Mouse (Mus musculus): ENCODE data around the gene Cyth1.

The Cyth1 gene

GRCm38 (mm10) chr11:118248150-118249011 lies at the start of gene Cyth1:
TSS of gene Cyth1 (minus strand) at chr11:118248592.
- peak; percentile 98 for DNase-seq (ENCODE audit: low read depth, low spot score)

DNA sequence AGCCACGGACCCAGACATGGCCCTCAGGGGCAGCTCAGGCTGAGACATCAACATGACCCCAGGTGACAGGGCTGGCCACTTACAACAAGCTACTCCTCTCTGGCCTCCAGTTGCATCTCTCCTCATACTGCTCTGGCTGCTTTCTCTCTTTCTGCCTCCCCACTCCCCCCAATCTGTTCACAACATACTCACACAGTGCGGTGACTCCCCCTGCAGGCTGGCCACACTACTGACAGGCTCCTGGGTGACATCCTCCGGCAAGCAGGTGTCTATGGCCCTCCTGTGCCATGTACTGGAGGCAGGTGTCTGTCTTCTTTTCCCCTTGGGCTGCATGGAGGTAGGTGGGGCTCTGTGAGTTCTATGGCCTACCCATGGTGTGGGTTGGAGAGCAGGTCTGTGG lies 49.6 kb upstream of the Cyth1 start:
- DNase-seq (ENCODE audit: low read depth, low spot score): peak; percentile 34

DNA sequence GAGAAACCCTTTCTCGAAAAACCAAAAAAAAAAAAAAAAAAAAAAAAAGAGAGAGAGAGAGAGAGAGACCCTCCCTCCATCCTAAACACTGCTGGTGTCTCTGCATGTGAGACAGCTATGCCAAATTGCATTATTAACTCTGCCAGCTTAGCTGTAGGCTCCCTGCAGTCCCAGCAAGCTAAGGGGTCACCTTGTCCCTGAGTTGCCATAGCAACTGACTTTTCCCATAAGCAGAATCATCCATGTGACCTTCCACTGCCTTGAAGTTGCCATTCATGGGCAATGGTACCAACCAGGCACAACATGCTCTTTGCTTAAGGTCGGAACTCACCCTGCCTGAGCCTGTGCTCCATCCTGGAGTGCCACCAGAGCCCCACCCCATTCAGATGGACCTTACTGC lies 46.6 kb upstream of the Cyth1 start:
- DNase-seq (ENCODE audit: low read depth, low spot score): no peak

DNA sequence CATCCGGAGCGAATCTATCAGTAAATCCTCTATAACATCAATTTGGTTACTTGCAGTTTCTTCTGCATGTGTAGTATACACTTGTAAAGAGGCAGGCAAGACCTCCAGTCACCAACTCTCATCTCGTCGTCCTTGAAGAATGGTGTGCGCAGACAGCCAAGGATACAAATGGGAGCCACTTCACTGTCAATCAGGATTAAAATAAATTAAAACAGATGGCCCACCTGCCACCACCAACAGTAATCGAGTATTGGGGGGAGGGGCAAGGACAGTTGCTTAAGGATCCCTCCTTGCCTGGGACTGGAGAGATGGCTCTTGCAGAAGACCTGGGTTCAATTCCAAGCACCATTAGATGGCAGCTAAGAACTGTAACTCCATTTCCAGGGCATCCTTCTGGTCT lies 44.3 kb upstream of the Cyth1 start:
- no peak for DNase-seq (ENCODE audit: low read depth, low spot score)

DNA sequence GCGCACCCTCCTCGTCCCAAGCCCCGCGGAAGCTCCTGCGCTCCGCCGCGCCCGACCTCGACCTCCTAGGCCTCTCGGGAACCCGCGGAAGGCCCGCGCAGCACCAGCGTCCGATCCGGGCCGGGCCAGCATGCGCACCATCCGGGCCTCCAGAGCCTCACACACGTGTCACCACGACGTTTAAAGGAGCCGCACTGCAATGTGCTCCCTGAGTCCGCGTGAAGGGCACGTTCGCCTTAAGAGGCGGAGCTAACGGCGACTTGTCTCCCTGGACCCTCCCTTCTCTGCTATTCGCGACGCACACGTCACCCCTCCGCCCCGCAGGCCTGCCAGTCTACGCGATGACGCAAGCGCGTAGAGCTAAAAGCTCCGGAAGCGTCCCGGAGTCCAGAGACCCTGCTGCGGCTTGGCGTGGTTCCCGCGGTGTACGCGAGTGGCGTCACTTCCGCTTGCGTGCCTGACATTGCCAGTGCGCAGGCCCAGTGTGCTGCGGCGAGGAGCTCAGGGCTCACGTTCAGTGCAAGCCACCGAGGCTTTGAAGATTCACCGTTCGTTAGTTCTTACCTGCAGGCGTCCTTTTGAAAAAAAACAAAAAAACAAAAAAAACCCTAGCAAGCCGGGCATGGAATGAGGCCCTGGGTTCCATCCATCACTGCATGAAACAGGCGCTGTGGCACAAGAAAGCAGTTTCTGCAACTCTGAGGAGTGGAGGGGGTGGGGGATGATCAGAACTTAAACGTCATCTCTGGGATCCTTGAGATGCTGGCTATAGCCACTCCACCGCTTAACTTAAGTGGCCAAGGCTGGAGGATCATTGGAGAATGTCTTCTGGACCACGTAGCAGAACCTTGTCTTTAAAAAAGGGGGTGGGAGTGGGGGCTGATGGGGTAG lies 41.9 kb upstream of the Cyth1 start, which contains the start of gene Usp36:
Gene Usp36, minus strand, starts transcription at position 246 of the 891 bp plus-strand sequence.
- peak; percentile 100 for DNase-seq (ENCODE audit: low read depth, low spot score)

DNA sequence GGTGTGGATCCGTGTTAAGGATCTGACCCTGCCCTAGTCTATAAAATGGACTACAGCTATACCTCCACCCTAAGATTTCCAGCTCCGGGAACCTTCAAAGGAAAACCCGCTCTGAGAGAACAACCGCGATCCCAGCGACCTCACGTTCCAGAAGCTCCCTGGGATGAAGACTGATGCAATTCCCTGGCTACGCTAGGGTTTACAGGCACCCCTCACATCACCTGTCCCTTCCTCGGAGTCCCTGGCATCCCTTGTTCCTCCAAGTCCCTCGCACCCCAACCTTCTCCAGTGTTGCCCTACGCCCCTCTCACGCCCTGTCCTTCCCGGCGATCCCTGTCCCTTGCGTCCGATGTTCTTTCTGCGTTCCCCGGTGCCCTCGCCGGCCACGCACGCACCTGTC lies 41.2 kb upstream of the Cyth1 start:
- DNase-seq (ENCODE audit: low read depth, low spot score): no peak

GRCm38 (mm10) chr11:118289037-118289511 lies 40.7 kb upstream of the Cyth1 start:
- DNase-seq (ENCODE audit: low read depth, low spot score): peak; percentile 54

DNA sequence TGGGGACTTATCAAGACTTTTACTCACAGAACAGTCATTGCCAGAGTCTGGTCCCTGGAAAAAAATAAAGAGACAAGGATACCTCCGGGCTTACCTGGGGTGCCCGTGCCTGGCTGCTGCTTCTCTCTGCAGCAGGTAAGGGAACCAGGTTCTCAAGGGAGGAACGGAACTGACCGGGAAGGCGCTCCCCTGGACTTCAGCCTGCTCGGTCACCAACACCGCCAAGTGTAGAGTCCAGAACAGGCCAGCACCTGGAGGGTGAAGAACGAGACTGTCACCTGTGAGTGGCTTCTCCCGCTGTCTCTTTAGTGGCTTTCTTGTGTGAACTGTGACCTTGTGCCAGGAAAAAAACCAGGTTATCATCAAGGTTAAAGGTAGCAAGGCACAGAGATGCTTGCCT lies 39.2 kb upstream of the Cyth1 start:
- no peak for DNase-seq (ENCODE audit: low read depth, low spot score)

DNA sequence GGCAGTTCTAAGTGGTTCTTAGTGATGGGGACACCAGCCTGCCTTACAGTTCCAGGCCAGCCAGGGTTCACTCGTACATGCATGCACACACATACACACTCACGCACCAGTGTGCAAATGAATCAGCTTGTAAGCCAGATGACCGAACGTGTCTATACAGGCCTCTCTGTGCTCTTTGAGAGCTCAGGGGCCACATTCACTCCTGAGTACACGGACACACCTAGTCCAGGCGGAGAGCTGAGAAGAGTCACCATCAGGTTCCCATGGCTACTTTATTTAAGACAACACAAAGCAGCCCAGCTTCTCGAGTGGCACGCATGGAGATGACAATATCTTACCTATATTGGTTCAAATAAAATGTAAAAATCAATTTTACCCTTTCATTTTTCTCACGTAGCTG lies 38.0 kb upstream of the Cyth1 start:
- no peak for DNase-seq (ENCODE audit: low read depth, low spot score)

DNA sequence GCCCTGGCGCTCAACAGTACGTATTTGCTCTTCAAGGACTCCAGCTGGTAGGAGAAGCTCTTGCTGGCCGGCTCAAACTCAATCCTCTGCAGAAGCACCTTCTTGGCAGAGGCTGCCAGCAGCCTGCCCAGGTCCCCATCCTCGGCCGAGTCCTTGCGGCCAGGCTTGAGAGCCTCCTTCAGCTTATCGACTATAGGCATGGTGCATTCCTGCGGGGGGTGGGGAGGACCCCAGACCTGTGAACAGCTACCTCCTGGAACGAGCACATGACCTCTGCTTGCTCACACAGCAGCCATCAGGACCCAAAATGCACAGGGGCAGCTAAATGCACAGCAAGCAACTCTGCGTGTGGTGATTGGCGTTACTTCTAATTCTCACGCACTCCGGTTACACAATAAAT lies 37.4 kb upstream of the Cyth1 start:
- DNase-seq (ENCODE audit: low read depth, low spot score): no peak

GRCm38 (mm10) chr11:118280218-118280617 lies 31.8 kb upstream of the Cyth1 start:
- DNase-seq (ENCODE audit: low read depth, low spot score): no peak

- no peak for DNase-seq (ENCODE audit: low read depth, low spot score)
These were observed 27.9 kb upstream of the Cyth1 start for GRCm38 (mm10) chr11:118276328-118276727.

DNA sequence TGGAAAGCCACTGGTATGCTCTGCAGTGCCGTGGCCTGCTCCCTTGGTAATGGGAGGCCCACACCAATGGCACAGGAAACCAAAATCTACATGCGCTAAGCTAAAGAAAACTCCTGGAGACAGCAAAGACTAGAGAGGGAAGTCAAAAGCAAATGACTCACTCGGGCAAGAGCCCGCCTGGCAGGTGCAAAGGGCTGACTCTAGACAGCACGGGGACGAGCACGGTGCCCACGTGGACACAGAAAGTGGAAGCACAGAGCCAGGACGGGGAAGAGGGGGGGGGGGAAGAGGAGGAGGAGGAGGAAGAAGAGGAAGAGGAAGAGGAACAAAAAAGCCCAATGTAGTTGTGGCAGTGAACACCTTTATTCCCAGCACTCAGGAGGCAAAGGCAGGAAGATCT lies 26.7 kb upstream of the Cyth1 start:
- no peak for DNase-seq (ENCODE audit: low read depth, low spot score)

DNA sequence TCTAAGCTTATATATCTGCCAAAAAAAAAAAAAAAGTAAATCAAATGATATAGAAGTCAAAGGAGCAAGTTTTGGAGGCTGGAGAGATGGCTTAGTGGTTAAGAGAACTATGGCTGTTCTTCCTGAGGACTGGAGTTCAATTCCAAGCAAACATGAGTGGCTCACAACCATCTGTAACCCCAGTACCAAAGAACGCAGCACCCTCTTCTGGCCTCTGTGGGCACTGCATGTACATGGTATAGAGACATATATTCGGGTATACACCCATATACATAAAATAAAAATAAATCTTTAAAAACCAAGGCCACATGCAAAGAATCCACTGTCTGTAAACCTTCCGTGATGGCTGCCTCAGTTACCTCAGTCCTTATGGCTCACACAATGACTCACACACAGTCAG lies 21.4 kb upstream of the Cyth1 start:
- peak; percentile 38 for DNase-seq (ENCODE audit: low read depth, low spot score)

GRCm38 (mm10) chr11:118266666-118267046 lies 18.3 kb upstream of the Cyth1 start:
- peak; percentile 57 for DNase-seq (ENCODE audit: low read depth, low spot score)

DNA sequence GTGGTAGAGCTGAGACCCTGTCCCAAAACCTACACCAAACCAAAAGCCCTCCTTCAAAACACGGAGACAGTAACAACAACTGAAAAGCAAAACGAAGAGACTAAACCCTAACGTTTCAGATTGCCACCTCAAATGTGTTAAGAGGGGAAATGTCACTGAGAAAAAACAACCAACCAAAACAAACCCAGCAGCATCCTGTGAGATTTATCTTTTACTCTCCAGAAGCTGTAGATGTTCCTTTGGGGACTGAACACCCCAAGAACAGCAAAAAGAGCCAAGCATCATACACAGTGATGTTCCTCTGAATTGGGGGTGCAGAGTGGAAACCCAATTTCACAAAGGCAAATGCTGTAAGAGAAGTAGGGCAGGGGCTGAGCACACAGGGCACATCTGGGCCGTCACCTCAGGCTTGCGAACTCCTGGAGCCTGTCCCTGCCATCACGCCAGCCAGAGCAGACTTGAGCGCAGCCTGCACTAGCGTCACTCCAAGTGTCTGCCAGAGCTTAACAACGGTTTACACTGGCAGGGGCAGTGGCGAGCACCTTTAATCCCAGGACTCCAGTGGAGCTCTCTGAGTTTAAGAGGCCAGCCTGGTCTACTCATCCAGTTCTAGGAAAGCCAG lies 17.8 kb upstream of the Cyth1 start:
- DNase-seq (ENCODE audit: low read depth, low spot score): no peak

GRCm38 (mm10) chr11:118265621-118266020 lies 17.2 kb upstream of the Cyth1 start:
- DNase-seq (ENCODE audit: low read depth, low spot score): no peak

GRCm38 (mm10) chr11:118263146-118263545 lies 14.8 kb upstream of the Cyth1 start:
- no peak for DNase-seq (ENCODE audit: low read depth, low spot score)

DNA sequence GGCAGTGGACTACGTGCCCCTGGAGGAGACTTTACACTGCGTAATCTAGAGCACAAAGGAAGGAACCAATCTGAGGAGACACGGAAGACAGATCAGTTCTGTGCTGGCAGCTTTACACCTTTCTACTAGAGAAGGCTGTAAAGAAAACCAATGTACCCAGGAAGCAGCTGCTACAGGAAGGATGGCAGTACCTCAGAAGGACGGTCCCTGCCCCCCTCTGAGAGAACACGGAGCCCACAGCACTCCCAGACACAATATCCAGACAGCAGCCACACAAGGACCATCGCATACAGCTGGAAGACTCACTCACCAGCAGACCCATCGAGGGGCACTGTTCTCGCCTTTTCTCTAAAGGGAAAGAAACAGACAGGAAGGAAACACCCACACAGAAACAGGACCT lies 11.7 kb upstream of the Cyth1 start:
- DNase-seq (ENCODE audit: low read depth, low spot score): peak; percentile 66

GRCm38 (mm10) chr11:118259580-118259979 lies 11.2 kb upstream of the Cyth1 start:
- peak; percentile 32 for DNase-seq (ENCODE audit: low read depth, low spot score)

GRCm38 (mm10) chr11:118256371-118256770 lies 8.0 kb upstream of the Cyth1 start:
- no peak for DNase-seq (ENCODE audit: low read depth, low spot score)
